Mouse (Mus musculus) ES-E14 (cell line): ENCODE measurements at regions not wholly inside any gene's neighbourhood (a gene's known extent, or its start where the extent isn't known, plus 50 kb on each side); places are given as distances from the start of the nearest gene placed in this dataset.

ENCODE experiments used
- DNase-seq: peaks from one replicate; pipeline ENCODE4 v3.0.0-alpha.2; 2013; ENCODE audit warnings: low read depth, low spot score
- H3K27ac ChIP-seq: 2 replicates; pipeline ENCODE4 v1.5.1; 2012; ENCODE audit warnings: low read depth, mild to moderate bottlenecking, low read length, moderate library complexity, mixed read lengths; ENCODE audit not compliant: poor library complexity, insufficient read depth, severe bottlenecking
- H3K36me3 ChIP-seq: 2 replicates; pipeline ENCODE4 v1.6.1; 2012; ENCODE audit warnings: mild to moderate bottlenecking, low read length, moderate library complexity, mixed read lengths; ENCODE audit not compliant: control insufficient read depth, poor library complexity, insufficient read depth, severe bottlenecking
- H3K4me1 ChIP-seq, 2 experiments: fragments of 150-350 bp in 1 of 2; sonication (generic) in 1 of 2; 2 replicates each; pipeline ENCODE4 v1.6.1; 2012; ENCODE audit warnings: low read length in 2 of 2, mild to moderate bottlenecking in 1 of 2, mixed read lengths in 1 of 2; ENCODE audit not compliant: control insufficient read depth in 2 of 2, insufficient read depth in 2 of 2, poor library complexity in 1 of 2
- H3K4me3 ChIP-seq, 2 experiments: fragments of 150-350 bp in 1 of 2; sonication (generic) in 1 of 2; 2 replicates each; pipeline ENCODE4 v1.5.1; 2012; ENCODE audit warnings: low read length in 2 of 2, low read depth in 1 of 2, mild to moderate bottlenecking in 1 of 2, mixed read lengths in 1 of 2; ENCODE audit not compliant: insufficient read depth in 1 of 2, poor library complexity in 1 of 2, severe bottlenecking in 1 of 2
- H3K9ac ChIP-seq: 2 replicates; pipeline ENCODE4 v1.6.1; 2012; ENCODE audit warnings: low read depth, mild to moderate bottlenecking, low read length, mixed read lengths; ENCODE audit not compliant: poor library complexity, insufficient read depth, severe bottlenecking
- H3K9me3 ChIP-seq: fragments of 150-350 bp; sonication (generic); 2 replicates; pipeline ENCODE4 v1.6.1; 2012; ENCODE audit warnings: low read depth, mild to moderate bottlenecking, low read length; ENCODE audit not compliant: control insufficient read depth, insufficient read depth
- CHD2 ChIP-seq: IDR thresholded peaks from 2 replicates; pipeline ENCODE4 v1.6.1; 2014; ENCODE audit warnings: mild to moderate bottlenecking, low read depth, low read length, inconsistent platforms
- HCFC1 ChIP-seq: IDR thresholded peaks from 2 replicates; pipeline ENCODE4 v1.6.1; 2012; ENCODE audit warnings: low read length, inconsistent platforms, borderline replicate concordance; ENCODE audit not compliant: insufficient read depth
- MAFK ChIP-seq: IDR thresholded peaks from 2 replicates; pipeline ENCODE4 v1.6.1; 2014; ENCODE audit warnings: mild to moderate bottlenecking, low read depth, low read length, inconsistent platforms; ENCODE audit not compliant: insufficient read depth
- ZC3H11A ChIP-seq: IDR thresholded peaks from 2 replicates; pipeline ENCODE4 v1.6.1; 2012; ENCODE audit warnings: low read depth, mild to moderate bottlenecking, inconsistent platforms, low read length, borderline replicate concordance
- ZNF384 ChIP-seq: IDR thresholded peaks from 2 replicates; pipeline ENCODE4 v1.6.1; 2012; ENCODE audit warnings: low read depth, low read length, inconsistent platforms
- in situ Hi-C, 2 experiments: fragments of 600-800 bp; cut with MboI; formaldehyde crosslinking; loops; one replicate each; pipeline ENCODE4 v1.15.1; 2025; ENCODE audit warnings: low sequenced_read_pairs in 2 of 2, inconsistent platforms in 1 of 2; ENCODE audit not compliant: unreplicated experiment in 2 of 2

GRCm38 (mm10) chr4:142303374-142304020 is 64.3 kb upstream of the Kazn start:
- no peaks in the 10 kb centered on the region for H3K4me1 ChIP-seq
- TF ChIP-seq MAFK (no peak), ZNF384 (no peak), HCFC1 (no peak), CHD2 (no peak), ZC3H11A (no peak)
- no peak overlapping the region for H3K4me3 ChIP-seq
- no peaks in the 10 kb centered on the region for H3K36me3 ChIP-seq
- no peaks in the 10 kb centered on the region for H3K9me3 ChIP-seq
- in situ Hi-C loops = no loop called here
- DNase-seq = no peak
- no peak overlapping the region for H3K9ac ChIP-seq
- no peak overlapping the region for H3K27ac ChIP-seq

GRCm38 (mm10) chr4:142302724-142303120 is 63.5 kb upstream of the Kazn start:
- DNase-seq = no peak
- Histone ChIP-seq H3K4me1 (no peaks in the 10 kb centered on the region), H3K4me3 (no peak overlapping the region), H3K9ac (no peak overlapping the region), H3K9me3 (no peaks in the 10 kb centered on the region), H3K36me3 (no peaks in the 10 kb centered on the region), H3K27ac (no peak overlapping the region)
- in situ Hi-C loops = no loop called here
- TF ChIP-seq ZC3H11A (no peak), ZNF384 (no peak), HCFC1 (no peak), MAFK (no peak), CHD2 (no peak)

- H3K27ac ChIP-seq = no peak overlapping the region
- DNase-seq = no peak
- H3K9ac ChIP-seq = no peak overlapping the region
- no peak overlapping the region for H3K4me3 ChIP-seq
- no peaks in the 10 kb centered on the region for H3K9me3 ChIP-seq
- H3K36me3 ChIP-seq = no peaks in the 10 kb centered on the region
- TF ChIP-seq MAFK (no peak), CHD2 (no peak), ZNF384 (no peak), HCFC1 (no peak), ZC3H11A (no peak)
- in situ Hi-C loops = no loop called here
- no peaks in the 10 kb centered on the region for H3K4me1 ChIP-seq
Measured at GRCm38 (mm10) chr4:142302041-142302723, 63.0 kb upstream of the Kazn start.

DNA sequence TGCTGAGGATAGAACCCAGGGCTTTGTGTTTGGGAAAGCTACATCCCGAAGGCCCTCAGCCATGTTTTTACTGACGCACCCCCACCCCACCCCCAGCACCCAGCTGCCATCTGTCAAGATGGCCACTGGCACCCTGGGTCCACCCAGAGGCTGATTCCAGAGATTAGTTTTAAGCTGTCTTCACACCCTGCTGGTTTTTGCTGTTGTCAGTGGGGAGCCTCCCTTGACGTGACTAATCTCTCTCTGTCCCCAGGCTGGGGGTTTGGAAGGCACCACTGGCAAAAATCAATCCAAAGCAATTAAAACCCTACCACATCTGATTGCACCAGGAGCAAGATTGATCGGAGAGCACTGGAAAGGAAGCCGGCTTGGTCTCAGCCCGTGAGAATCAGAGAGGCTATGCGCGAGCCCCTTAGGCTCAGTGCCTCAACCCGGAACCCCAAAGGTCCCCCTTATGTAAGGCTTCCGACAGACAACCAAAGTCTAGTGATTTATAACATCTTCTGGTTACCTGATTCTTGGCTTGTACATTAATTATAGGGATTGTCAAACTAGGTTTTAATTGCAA is 59.7 kb upstream of the Kazn start:
- no peak overlapping the region for H3K9ac ChIP-seq
- DNase-seq = no peak
- in situ Hi-C loops = no loop called here
- H3K4me1 ChIP-seq = no peaks in the 10 kb centered on the region
- TF ChIP-seq MAFK = no peak
- TF ChIP-seq CHD2 = no peak
- no peak for TF ChIP-seq ZC3H11A
- no peak for TF ChIP-seq HCFC1
- TF ChIP-seq ZNF384 = no peak
- no peak overlapping the region for H3K27ac ChIP-seq
- H3K4me3 ChIP-seq = no peak overlapping the region
- no peaks in the 10 kb centered on the region for H3K9me3 ChIP-seq
- no peaks in the 10 kb centered on the region for H3K36me3 ChIP-seq
